Mouse (Mus musculus): ENCODE results near the gene Itga9. TPM values are rescaled to one million over a fixed set of nuclear protein-coding genes. Genes with fewer than 3 reads are reported as not detected.

Itga9 gene
- polyA plus RNA-seq (2012; rRNA removed) = 8.2 and 16.5 TPM in 2 replicates

GRCm38 (mm10) chr9:118606148-118606816 is at the start of gene Itga9:
Gene Itga9 (plus strand): TSS chr9:118606690.
- WGBS = 10% methylated on average over 40 of the region's 42 CpGs
- DNase-seq (ENCODE audit: low read depth, low spot score) = peak; percentile 18

GRCm38 (mm10) chr9:118556951-118557780 is 49.3 kb upstream of the Itga9 start:
- whole genome bisulfite sequencing = 87% methylated on average over 24 of the region's 24 CpGs
- DNase-seq (ENCODE audit: low read depth, low spot score) = no peak

- 94% methylated on average over 11 of the region's 11 CpGs for WGBS
- no peak for DNase-seq (ENCODE audit: low read depth, low spot score)
Measured at GRCm38 (mm10) chr9:118563356-118563755, 43.1 kb upstream of the Itga9 start.

GRCm38 (mm10) chr9:118563866-118564265 is 42.6 kb upstream of the Itga9 start:
- DNase-seq (ENCODE audit: low read depth, low spot score) = no peak
- WGBS = 92% methylated on average over 7 of the region's 7 CpGs

GRCm38 (mm10) chr9:118564696-118565095 is 41.8 kb upstream of the Itga9 start:
- DNase-seq (ENCODE audit: low read depth, low spot score) = no peak
- 93% methylated on average over 16 of the region's 16 CpGs for WGBS

- 96% methylated on average over 6 of the region's 6 CpGs for WGBS
- no peak for DNase-seq (ENCODE audit: low read depth, low spot score)
Measured at GRCm38 (mm10) chr9:118569328-118569727, 37.2 kb upstream of the Itga9 start.

- WGBS = 76% methylated on average over 4 of the region's 4 CpGs
- DNase-seq (ENCODE audit: low read depth, low spot score) = no peak
Measured at GRCm38 (mm10) chr9:118570865-118571264, 35.6 kb upstream of the Itga9 start.

- WGBS = 87% methylated on average over 4 of the region's 4 CpGs
- no peak for DNase-seq (ENCODE audit: low read depth, low spot score)
Measured at GRCm38 (mm10) chr9:118571701-118572100, 34.8 kb upstream of the Itga9 start.

GRCm38 (mm10) chr9:118574911-118575310 is 31.6 kb upstream of the Itga9 start:
- DNase-seq (ENCODE audit: low read depth, low spot score) = no peak
- 81% methylated on average over 5 of the region's 5 CpGs for WGBS

GRCm38 (mm10) chr9:118580371-118580770 is 26.1 kb upstream of the Itga9 start:
- 83% methylated on average over 6 of the region's 6 CpGs for WGBS
- no peak for DNase-seq (ENCODE audit: low read depth, low spot score)

- no peak for DNase-seq (ENCODE audit: low read depth, low spot score)
- WGBS = 65% methylated on average over 6 of the region's 6 CpGs
Measured at GRCm38 (mm10) chr9:118582757-118583156, 23.7 kb upstream of the Itga9 start.

- no peak for DNase-seq (ENCODE audit: low read depth, low spot score)
- 58% methylated on average over 1 of the region's 1 CpGs for WGBS
Measured at GRCm38 (mm10) chr9:118584838-118585237, 21.7 kb upstream of the Itga9 start.

GRCm38 (mm10) chr9:118585998-118586397 is 20.5 kb upstream of the Itga9 start:
- WGBS = 76% methylated on average over 6 of the region's 6 CpGs
- no peak for DNase-seq (ENCODE audit: low read depth, low spot score)

GRCm38 (mm10) chr9:118587115-118587514 is 19.4 kb upstream of the Itga9 start:
- WGBS = 63% methylated on average over 4 of the region's 4 CpGs
- DNase-seq (ENCODE audit: low read depth, low spot score) = no peak

- no peak for DNase-seq (ENCODE audit: low read depth, low spot score)
- 25% methylated on average over 3 of the region's 3 CpGs for WGBS
Measured at GRCm38 (mm10) chr9:118589249-118589648, 17.2 kb upstream of the Itga9 start.

- 21% methylated on average over 7 of the region's 7 CpGs for WGBS
- no peak for DNase-seq (ENCODE audit: low read depth, low spot score)
Measured at GRCm38 (mm10) chr9:118590230-118590629, 16.3 kb upstream of the Itga9 start.

- WGBS = 83% methylated on average over 6 of the region's 6 CpGs
- DNase-seq (ENCODE audit: low read depth, low spot score) = no peak
Measured at GRCm38 (mm10) chr9:118591633-118592032, 14.9 kb upstream of the Itga9 start.

GRCm38 (mm10) chr9:118592585-118593249 is 13.8 kb upstream of the Itga9 start:
- WGBS = 55% methylated on average over 13 of the region's 13 CpGs
- DNase-seq (ENCODE audit: low read depth, low spot score) = no peak

GRCm38 (mm10) chr9:118593443-118593842 is 13.0 kb upstream of the Itga9 start:
- 82% methylated on average over 8 of the region's 8 CpGs for WGBS

GRCm38 (mm10) chr9:118596767-118597166 is 9.7 kb upstream of the Itga9 start:
- no peak for DNase-seq (ENCODE audit: low read depth, low spot score)
- 35% methylated on average over 7 of the region's 7 CpGs for WGBS

More at GRCm38 (mm10) chr9:118593443-118593842, 13.0 kb upstream of the Itga9 start:
- no peak for DNase-seq (ENCODE audit: low read depth, low spot score)
